Mouse (Mus musculus): Measurements from ENCODE around the gene Sh3pxd2a. TPM values are rescaled to one million over a fixed set of nuclear protein-coding genes. Genes with fewer than 3 reads are reported as not detected.

Sh3pxd2a gene
- total RNA-seq, 2 experiments from 2014 or later = 36.0 to 38.7 TPM

DNA sequence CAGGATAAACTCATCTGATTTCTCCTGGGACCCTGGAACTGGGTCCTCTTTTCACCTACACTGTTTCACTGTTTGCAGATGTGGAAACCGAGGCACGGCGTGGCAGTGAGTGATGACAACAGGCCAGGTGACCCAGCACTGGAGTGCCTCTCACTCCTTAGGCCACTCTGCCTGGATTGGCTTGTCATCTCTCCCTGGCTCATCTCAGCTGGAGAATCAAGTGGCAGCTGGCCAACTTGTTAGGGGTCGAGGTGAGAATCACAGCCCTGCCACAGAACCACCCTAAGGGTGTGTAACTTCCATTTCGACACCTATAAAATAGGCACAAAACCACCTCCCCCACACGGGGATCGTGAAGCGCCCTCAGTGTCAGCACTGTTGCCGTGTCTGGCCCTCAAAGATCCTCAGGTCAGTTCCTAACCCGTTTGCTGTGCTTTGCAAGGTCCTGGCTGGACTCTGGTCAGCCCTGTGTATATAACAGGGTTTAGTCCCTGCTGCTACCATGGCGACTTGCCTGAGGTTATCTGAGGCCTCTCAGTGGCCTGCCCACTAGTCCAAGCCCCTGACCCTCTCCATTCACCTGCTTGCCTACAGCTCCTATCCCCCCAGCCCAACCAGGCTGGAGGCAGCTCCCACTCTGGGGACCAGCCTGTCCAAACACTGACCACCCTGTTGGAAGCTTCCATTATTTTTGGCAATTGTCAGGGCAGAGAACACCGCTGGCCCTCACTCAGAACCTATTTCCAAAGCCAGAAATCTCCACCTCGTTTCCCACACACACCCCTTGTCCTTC is 6.3 kb downstream of the Sh3pxd2a start:
- no peak for DNase-seq (ENCODE audit: low spot score in 2 of 2)

DNA sequence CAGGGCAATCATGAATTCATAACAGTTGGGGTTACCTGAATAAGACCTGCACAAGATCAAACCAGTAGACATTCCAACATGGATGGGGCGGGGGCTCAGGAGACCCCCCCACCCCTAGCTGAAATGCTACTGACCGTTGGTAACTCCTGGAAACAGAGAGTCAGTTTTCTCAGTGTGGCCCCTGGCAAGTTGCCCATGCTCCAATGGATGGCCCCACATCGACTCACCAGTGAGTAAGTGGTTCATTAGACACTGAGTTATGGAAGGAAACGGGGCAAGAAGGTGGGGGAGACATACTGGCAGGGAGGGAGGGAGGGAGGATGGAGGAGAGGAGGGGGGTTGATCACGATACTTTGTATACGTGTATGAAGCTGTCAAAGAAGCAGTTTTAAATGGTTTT is 8.2 kb downstream of the Sh3pxd2a start:
- DNase-seq (ENCODE audit: low spot score in 2 of 2) = no peak

GRCm38 (mm10) chr19:47455001-47455755 is 9.0 kb downstream of the Sh3pxd2a start:
- DNase-seq (ENCODE audit: low spot score in 2 of 2) = no peak

DNA sequence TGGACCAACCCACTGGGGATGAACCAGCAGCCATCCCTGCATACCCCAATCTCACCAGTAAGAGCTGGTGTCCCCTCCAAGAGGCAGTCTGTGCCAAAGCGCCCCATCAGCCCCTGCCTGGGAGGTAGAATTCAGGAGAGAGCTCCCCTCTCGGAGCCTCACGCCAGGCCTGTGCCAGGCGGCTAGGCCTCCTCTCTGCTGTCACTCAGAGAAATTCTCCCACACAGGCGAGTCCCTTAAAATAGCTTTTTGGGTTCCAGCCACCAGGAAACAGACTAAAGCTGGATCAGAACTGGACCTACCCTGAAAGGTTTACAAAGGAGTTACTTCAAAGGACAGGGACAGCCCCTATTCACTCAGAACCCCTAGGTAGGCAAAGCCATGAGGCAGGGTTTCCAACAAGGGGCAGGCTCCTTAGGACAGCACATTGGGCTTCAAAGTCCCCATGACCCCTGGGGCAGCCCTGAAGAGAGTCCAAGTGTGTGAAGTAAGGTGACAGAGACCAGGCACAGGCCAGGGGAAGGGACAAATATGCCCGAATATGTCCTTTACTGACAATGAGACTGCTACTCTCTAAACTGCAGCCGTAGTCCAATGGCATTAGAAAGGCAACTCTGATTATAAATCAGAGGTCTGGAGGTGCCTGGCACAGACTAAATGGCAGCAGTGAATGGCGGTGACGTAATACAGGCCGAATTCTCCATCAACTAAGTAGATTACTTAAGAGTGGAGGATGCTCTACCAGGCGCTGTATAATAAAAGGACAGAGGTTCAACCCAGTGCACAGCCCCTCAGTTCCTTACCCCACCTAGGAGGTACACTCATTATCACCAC is 9.8 kb downstream of the Sh3pxd2a start:
- peak in 1 of 2 experiments; percentile 29 for DNase-seq (ENCODE audit: low spot score in 2 of 2)

DNA sequence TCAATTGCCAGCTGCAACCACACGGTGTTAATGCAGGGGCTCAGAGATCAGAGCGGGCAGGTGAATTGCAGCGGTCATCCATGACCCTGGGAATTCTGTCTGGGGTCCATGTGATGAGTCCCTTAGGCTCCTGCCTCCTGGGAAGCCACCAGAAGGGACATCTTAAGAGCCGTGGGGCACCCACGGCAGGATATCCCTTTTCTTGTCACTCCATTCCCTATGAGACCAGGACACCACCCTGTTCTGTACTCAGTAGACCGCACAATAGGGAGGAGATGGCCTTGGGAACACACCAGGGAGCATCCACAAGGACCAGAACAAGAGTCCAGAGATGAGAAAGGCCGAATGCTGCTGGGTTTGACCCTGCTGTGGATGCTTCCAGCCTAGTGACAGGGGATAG is 10.8 kb downstream of the Sh3pxd2a start:
- DNase-seq (ENCODE audit: low spot score in 2 of 2) = no peak

GRCm38 (mm10) chr19:47452682-47453081 is 11.5 kb downstream of the Sh3pxd2a start:
- DNase-seq (ENCODE audit: low spot score in 2 of 2) = no peak

DNA sequence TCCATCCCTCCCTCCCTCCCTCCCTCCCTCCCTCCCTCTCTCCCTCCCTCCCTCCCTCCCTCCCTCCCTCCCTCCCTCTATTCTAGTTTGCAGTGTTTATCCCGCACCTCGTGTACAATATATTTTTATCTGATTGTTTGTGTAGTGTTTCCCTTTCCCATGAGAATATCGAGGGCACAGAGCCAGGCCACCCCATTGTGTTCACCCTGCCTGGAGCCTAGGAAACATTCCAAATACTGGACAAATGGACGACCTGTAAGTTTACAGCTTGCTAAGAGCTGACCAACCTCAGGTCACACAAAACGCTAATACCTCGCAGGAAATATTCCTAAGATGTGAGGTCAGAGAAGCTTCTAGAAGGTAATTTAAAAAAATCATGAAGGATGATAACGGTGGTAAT is 12.0 kb downstream of the Sh3pxd2a start:
- DNase-seq (ENCODE audit: low spot score in 2 of 2) = no peak

DNA sequence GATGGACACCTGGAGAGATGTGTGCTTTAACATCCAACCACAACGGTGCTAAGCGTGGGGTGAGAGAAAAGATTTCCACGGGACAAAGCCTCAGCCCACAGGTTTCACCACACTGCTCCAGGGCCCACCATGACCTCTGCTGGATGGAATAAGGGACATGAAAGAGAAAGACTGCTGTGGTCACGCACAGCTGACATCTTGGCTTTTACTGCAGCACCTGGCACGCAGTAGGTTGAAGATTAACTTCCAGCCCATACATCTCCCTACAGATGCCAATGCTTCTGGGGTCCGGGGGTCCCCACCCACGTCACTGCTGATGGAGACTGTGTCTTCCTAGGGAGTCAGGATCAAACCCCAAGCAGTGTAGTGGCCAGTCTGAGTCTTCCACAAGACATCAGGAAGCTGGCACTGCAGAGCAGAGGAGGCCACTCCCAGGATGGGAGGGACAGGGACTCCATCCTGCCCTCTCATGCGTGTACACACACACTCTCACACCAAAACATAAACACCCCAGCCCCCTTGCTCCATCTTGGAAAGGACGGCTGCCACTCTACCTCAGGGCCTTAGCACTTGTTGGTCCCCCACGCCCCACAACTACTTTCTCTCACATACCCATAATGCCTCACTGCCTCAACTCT is 12.6 kb downstream of the Sh3pxd2a start:
- no peak for DNase-seq (ENCODE audit: low spot score in 2 of 2)

DNA sequence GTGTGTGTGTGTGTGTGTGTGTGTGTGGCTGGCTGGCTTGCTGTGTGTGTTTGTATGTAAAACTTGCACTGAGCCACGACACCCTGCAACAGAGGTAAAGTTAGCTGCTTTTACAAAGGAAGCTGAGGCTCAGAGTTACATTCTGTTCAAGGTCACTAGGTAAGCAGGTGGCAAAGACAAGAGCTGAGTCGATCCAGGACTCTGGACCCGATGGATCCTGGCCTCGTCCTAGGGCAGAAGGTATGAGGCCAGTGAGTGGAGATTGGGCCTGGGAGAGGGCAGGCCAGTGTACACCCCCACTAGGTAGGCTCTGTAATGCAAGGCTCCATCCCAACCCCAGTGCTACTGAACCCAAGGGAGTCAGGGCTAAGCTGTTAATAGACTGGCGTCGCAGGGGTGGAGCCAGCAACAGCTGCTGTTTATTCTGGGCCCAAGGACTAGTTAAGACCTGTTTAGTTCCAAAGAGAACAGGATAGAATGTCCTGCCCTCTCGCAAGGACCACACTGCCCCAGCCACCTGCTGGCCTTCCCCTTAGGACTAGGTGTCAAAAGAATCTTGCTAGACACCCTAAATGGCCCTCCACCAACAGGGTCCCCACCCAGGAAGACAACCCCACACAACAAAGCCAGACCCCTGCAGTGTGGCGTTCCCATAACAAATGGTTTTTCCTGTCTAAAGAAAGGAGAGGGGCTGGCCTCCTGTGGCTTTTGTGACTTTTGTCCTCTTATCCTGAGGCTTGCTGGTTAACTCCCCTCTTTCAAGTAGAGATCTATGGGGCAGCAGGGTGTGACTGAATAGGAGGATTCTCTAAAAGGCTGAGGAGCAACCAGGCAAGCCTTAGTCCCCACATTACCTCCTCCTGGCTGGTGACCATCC is 13.7 kb downstream of the Sh3pxd2a start:
- DNase-seq (ENCODE audit: low spot score in 2 of 2) = no peak

GRCm38 (mm10) chr19:47449513-47450227 is 14.5 kb downstream of the Sh3pxd2a start:
- no peak for DNase-seq (ENCODE audit: low spot score in 2 of 2)

- DNase-seq (ENCODE audit: low spot score in 2 of 2) = no peak
Measured at GRCm38 (mm10) chr19:47448618-47449151, 15.5 kb downstream of the Sh3pxd2a start.

GRCm38 (mm10) chr19:47446841-47447365 is 17.3 kb downstream of the Sh3pxd2a start:
- peak in 1 of 2 experiments; percentile 73 for DNase-seq (ENCODE audit: low spot score in 2 of 2)

- DNase-seq (ENCODE audit: low spot score in 2 of 2) = no peak
Measured at GRCm38 (mm10) chr19:47446130-47446529, 18.1 kb downstream of the Sh3pxd2a start.

GRCm38 (mm10) chr19:47445726-47446125 is 18.5 kb downstream of the Sh3pxd2a start:
- DNase-seq (ENCODE audit: low spot score in 2 of 2) = no peak

DNA sequence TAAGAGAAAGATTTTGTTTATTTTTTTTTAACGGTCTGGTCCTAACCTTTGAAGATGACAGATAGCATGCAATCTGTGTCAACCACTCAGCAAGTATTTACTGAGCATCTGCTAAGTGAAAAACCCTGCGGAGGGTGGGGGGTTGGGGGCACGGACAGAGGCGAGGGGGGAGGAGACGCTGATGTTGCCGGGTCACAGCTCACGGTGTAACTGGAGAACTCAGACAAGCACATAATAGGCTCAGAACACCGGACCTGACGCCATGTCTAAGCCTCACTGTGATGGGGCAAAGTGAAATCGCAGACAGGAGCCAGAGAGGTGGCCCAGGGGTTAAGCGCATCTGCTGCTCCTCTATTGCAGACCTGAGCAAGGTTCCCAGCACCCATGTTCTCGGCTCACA is 19.7 kb downstream of the Sh3pxd2a start:
- DNase-seq (ENCODE audit: low spot score in 2 of 2) = no peak

DNA sequence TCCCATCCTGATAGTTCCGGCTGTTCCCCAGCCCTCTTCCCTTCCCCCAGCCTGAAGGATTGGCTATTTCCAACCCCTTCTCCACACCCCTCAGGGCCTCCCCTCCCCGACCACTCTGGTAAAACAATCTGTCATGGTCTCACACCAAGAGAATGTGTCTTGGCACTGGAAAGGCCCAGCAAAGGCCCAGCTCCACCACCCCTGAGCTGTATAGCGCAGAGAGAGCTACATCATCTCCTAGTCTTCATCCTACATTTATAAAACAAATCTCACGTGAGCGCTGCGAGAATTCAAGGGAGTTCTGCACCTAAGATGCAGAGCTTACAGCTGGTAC is 21.9 kb downstream of the Sh3pxd2a start:
- no peak for DNase-seq (ENCODE audit: low spot score in 2 of 2)

DNA sequence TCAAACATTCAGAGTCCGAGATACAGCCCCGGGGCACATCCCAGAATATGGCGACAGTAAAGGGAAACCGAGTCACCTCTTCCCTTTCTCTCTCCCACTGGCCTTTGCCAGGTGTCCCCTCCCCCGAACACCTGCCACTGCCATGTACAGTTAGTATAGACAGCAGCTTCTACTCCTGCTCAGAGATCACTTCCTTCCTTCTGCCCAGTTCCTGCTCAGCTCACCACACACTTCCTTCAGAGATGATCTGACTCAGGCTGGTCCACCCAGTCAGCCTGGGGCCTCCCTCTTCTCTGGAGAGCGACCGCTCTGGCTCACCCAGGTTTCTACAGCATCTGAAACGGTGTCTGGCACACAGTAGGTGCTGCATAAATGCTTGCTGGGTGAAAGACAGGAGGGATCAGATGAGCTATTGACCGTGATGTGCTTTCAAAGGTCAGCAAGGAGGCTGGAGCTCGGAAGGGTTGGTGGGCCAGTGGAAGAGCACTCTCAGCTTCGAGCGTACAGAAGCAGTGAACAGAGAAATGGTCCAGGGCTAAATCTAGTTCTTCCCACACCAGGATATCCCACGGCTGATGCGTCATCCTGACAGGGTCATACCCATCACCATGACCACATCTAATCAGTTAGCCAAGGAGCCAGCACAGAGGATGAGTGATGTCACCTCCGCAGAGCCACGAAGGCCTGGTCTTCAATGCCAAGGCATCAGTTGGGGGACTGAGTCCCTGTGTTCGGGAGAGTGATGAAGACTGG is 22.5 kb downstream of the Sh3pxd2a start:
- DNase-seq (ENCODE audit: low spot score in 2 of 2) = no peak

DNA sequence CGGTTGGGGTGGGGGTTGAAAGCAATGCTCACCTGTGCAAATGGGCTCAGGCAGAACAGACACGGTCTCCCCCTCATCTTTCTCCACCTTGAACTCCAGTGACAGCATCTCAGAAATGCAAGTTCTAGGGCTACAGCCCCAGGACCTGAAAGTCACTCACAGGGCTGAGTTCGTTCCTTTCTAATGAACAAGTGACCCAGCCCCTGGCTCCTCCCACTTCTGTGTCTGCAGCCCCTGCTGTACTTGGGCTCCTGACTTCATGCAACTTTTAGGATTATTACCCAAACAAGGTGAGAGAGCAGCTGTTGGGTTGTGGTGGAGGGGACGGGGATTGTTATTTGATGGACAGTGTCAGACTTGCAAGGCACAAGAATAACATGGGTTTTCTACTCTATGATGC is 23.2 kb downstream of the Sh3pxd2a start:
- DNase-seq (ENCODE audit: low spot score in 2 of 2) = no peak

Data from layer of hippocampus, postnatal 14 days (tissue).